Mouse (Mus musculus): ENCODE results near the gene Trim75. TPM values are rescaled to one million over a fixed set of nuclear protein-coding genes. Genes with fewer than 3 reads are reported as not detected.
A peak's percentile ranks its signal among the peaks of the same experiment; 100 is the strongest.

Trim75 gene
- total RNA-seq, 2 experiments from 2014 or later, result not detected

GRCm38 (mm10) chr8:64945606-64946005 lies 42.0 kb downstream of the Trim75 start:
- ATAC-seq (replicated peaks; ENCODE audit: poor library complexity), result no peak

GRCm38 (mm10) chr8:64944831-64945230 lies 42.8 kb downstream of the Trim75 start:
- no peak for ATAC-seq (replicated peaks; ENCODE audit: poor library complexity)

GRCm38 (mm10) chr8:64942946-64943345 lies 44.7 kb downstream of the Trim75 start:
- no peak for ATAC-seq (replicated peaks; ENCODE audit: poor library complexity)

GRCm38 (mm10) chr8:64941495-64941894 lies 46.1 kb downstream of the Trim75 start:
- ATAC-seq (replicated peaks; ENCODE audit: poor library complexity), result peak; percentile 88

- ATAC-seq (replicated peaks; ENCODE audit: poor library complexity), result no peak
Measured at GRCm38 (mm10) chr8:64941019-64941418, 46.6 kb downstream of the Trim75 start.

- no peak for ATAC-seq (replicated peaks; ENCODE audit: poor library complexity)
Measured at GRCm38 (mm10) chr8:64934997-64935396, 52.6 kb downstream of the Trim75 start.

Other genes starting within 250 kb of the Trim75 start
- gene Klhl2, start 137.8 kb downstream of the Trim75 start, total RNA-seq (2015), result 10.3 and 13.7 TPM in 2 replicates
- gene Klhl2, start 137.8 kb downstream of the Trim75 start, total RNA-seq (2017), result 13.5 and 13.9 TPM in 2 replicates
- 30.9 and 32.4 TPM in 2 replicates for gene Tmem192, start 40.6 kb downstream of the Trim75 start, total RNA-seq (2015)
- gene Tmem192, start 40.6 kb downstream of the Trim75 start, total RNA-seq (2017), result 17.6 and 20.7 TPM in 2 replicates
- not detected in 2 replicates for gene Trim61, start 30.7 kb upstream of the Trim75 start, total RNA-seq (2015)
- not detected in 2 replicates for gene Trim61, start 30.7 kb upstream of the Trim75 start, total RNA-seq (2017)
- gene Trim60, start 30.8 kb upstream of the Trim75 start, total RNA-seq (2015), result not detected in 2 replicates
- not detected in 2 replicates for gene Trim60, start 30.8 kb upstream of the Trim75 start, total RNA-seq (2017)
- gene Apela, start 49.5 kb upstream of the Trim75 start, total RNA-seq (2015), result not detected in 2 replicates
- not detected in 2 replicates for gene Apela, start 49.5 kb upstream of the Trim75 start, total RNA-seq (2017)
- not detected in 2 replicates for gene Gm10663, start 87.2 kb upstream of the Trim75 start, total RNA-seq (2015)
- not detected in 2 replicates for gene Gm10663, start 87.2 kb upstream of the Trim75 start, total RNA-seq (2017)
- gene BC030870, start 141.7 kb upstream of the Trim75 start, total RNA-seq (2015), result not detected in 2 replicates
- gene BC030870, start 141.7 kb upstream of the Trim75 start, total RNA-seq (2017), result not detected in 2 replicates

All from megakaryocyte progenitor cell, adult 5-6 weeks (primary cell).